Mouse (Mus musculus) intestine, embryonic 15.5 days (tissue): ENCODE data around the gene Pcyt2. TPM values are rescaled to one million over a fixed set of nuclear protein-coding genes. Genes with fewer than 3 reads are reported as not detected.

ENCODE experiments used
- ATAC-seq: fragments of 200-750 bp; cut with Nextera tagmentation; 2 replicates; pipeline ENCODE4 v1.8.0; 2017; ENCODE audit warnings: moderate TSS enrichment, moderate library complexity
- H3K27ac ChIP-seq: fragments of 300-500 bp; sonication (generic); 2 replicates; pipeline ENCODE4 v1.5.1; 2015; ENCODE audit warnings: mild to moderate bottlenecking, inconsistent platforms
- H3K27me3 ChIP-seq: fragments of 300-500 bp; sonication (generic); replicated peaks from 2 replicates; pipeline ENCODE4 v1.6.1; 2015; ENCODE audit warnings: inconsistent platforms
- H3K36me3 ChIP-seq: fragments of 300-500 bp; sonication (generic); 2 replicates; pipeline ENCODE4 v1.6.1; 2015; ENCODE audit warnings: inconsistent platforms
- H3K4me1 ChIP-seq: fragments of 300-500 bp; sonication (generic); replicated peaks from 2 replicates; pipeline ENCODE4 v1.6.1; 2015; ENCODE audit warnings: inconsistent platforms
- H3K4me2 ChIP-seq: fragments of 300-500 bp; sonication (generic); replicated peaks from 2 replicates; pipeline ENCODE4 v1.6.1; 2015; ENCODE audit warnings: mild to moderate bottlenecking, inconsistent platforms
- H3K4me3 ChIP-seq: fragments of 300-500 bp; sonication (generic); replicated peaks from 2 replicates; pipeline ENCODE4 v1.5.1; 2015; ENCODE audit warnings: inconsistent platforms
- H3K9ac ChIP-seq: fragments of 300-500 bp; sonication (generic); 2 replicates; pipeline ENCODE4 v1.6.1; 2015; ENCODE audit warnings: inconsistent platforms
- H3K9me3 ChIP-seq: fragments of 300-500 bp; sonication (generic); 2 replicates; pipeline ENCODE4 v1.6.1; 2016; ENCODE audit warnings: inconsistent platforms
- WGBS: fragments of 180-500 bp; shearing (Covaris S2); methylation state at CpG from one replicate; pipeline ENCODE4 v1.1.7; 2015; 5-methylcytosine and 5-hydroxymethylcytosine counted together
- polyA plus RNA-seq: library from polyadenylated mRNA; unstranded; fragments of >200 nt; fragmentation: Nextera tagmentation; extraction: Ambion mirVana; gene quantifications from 2 replicates; pipeline ENCODE4 v1.2.1, GENCODE M21; 2015

Pcyt2 gene
- 250 and 306 TPM in 2 replicates for polyA plus RNA-seq

DNA sequence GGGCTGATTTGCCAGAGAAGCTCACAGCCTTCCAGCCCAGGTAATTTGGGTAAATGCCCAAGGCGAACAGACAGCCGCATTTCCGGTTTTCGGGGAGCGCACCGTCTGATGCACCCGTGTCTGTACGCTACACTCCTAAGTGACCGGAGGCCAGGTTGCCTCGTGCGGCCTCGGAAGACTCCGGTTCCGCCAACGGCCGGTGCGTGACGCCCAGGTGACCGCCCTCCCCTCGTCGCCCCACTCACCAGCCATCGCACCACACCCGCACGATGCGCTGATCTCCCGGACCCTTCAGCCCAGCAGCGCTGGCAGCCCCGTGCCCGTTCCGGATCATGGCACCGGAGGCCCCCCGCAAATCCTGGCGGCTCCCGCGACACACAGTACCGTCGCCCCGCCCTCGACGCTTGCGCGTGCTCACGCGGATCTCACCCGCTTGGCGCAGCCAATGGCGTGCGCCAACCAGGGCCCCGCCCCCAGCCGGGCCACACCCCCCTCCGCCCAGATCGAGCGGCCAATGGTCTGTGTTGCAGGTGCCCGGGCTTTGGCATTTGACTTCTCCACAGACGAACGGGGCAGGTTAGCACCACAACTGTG, at the start of gene Pcyt2:
Gene Pcyt2, minus strand, starts transcription at position 418 of the 594 bp plus-strand sequence.
- Histone ChIP-seq H3K27ac (peak within 1 kb of the TSS; percentile 87), H3K4me2 (peak within 1 kb of the TSS; percentile 74), H3K27me3 (no peaks in the 10 kb centered on the region), H3K36me3 (peaks cover 29% of the 10 kb centered on the region), H3K4me3 (peak within 1 kb of the TSS; percentile 82), H3K9ac (peak within 1 kb of the TSS; percentile 79), H3K4me1 (peaks cover 11% of the 10 kb centered on the region), H3K9me3 (no peaks in the 10 kb centered on the region)
- ATAC-seq = peak; percentile 97
- WGBS = under 1% methylated on average over 56 of the region's 56 CpGs

DNA sequence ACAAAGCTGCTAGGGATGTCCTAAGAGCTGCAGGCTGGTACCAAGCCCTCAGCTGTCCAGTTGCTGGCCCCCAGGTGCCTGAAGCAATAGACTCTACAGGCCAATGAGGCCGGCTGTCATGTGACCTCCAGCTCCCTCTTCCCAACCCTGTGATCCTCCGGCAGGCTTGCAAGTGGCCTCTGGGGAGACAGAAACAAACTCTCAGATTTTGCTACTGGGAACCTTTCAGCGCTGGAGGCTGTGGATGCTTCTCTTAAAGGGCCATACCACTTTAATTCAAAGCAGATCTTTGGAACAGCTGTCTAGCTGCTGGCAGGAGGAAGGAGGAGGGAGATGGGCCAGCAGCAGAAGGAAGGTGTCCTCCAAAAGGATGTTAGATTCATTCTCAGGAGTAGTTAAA, 48.9 kb upstream of the Pcyt2 start:
- Histone ChIP-seq H3K4me2 (no peak overlapping the region), H3K9ac (no peak overlapping the region), H3K4me1 (0 out of 2 replicates have a peak, but pooled peaks cover 4% of the 10 kb centered on the region), H3K9me3 (no peaks in the 10 kb centered on the region), H3K36me3 (no peaks in the 10 kb centered on the region), H3K27ac (no peak overlapping the region), H3K4me3 (no peak overlapping the region), H3K27me3 (peaks cover 27% of the 10 kb centered on the region)
- no peak for ATAC-seq
- 10% methylated on average over 3 of the region's 3 CpGs for WGBS

DNA sequence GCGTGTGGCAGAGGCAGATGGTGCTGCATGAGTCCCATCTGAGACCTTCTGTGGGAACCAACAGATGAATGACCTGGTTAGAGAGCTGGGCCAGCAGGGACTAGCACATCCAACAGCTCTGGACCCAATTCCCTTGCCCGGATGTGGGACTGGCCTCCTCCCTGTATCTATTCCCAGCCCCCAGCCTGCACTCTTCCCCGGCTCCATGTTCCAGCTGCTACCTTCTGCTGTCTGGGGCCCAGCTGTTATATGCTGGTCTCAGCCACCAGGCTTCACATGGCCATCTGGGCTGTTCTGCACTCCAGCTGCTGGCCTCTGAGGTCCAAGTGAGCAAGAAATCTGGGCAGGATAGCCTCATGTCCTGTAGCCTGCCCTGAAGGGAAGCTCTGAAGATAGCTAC, 47.7 kb upstream of the Pcyt2 start:
- no peak overlapping the region for H3K27ac ChIP-seq
- H3K9me3 ChIP-seq = no peaks in the 10 kb centered on the region
- 76% methylated on average over 3 of the region's 3 CpGs for WGBS
- no peaks in the 10 kb centered on the region for H3K36me3 ChIP-seq
- H3K27me3 ChIP-seq = peaks cover 39% of the 10 kb centered on the region
- peak; percentile 34; the same call in 1 of the 2 replicates for ATAC-seq
- H3K4me2 ChIP-seq = no peak overlapping the region
- H3K4me1 ChIP-seq = peaks cover 15% of the 10 kb centered on the region
- no peak overlapping the region for H3K4me3 ChIP-seq
- no peak overlapping the region for H3K9ac ChIP-seq

DNA sequence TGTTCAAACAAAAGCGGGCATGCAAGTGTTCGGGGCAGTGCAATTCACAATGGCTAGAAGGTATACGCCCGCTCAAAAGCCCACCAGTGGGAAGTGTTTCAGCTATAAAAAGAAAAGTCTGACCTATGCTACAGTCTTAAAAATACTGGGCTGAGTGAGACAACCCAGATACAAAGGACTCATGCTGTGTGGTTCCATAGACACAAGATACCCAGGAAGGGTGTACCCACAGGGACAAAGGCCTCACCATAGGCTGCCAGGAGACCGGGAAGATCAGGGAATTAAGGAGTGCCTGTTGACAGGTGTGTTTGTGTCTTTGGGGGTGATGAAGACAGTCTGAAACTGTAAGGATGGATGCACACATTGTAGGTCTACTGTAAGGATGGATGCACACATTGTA, 46.0 kb upstream of the Pcyt2 start:
- Histone ChIP-seq H3K27me3 (peaks cover 56% of the 10 kb centered on the region), H3K36me3 (no peaks in the 10 kb centered on the region), H3K4me3 (no peak overlapping the region), H3K9me3 (no peaks in the 10 kb centered on the region), H3K4me1 (peaks cover 25% of the 10 kb centered on the region), H3K27ac (no peak overlapping the region), H3K4me2 (no peak overlapping the region), H3K9ac (no peak overlapping the region)
- WGBS = 83% methylated on average over 5 of the region's 5 CpGs
- ATAC-seq = no peak

DNA sequence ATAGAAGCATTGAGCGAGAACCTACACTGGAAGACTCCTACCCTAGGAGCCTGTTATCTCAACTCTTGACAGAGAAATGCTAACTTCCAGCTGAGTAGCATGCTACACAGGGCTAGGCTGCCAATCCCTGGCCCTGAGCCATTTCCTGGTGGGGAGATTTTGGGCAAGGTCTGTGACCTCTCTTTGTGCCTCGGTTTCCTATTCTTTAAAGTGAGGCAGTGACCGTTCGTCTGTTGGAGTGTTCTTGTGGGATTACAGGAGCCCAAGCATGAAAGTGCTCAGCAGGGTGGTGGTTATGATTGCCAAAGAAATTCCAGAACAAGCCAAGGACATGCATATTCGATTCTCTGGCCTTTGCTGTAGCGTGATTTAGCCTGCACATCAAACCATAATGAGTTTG, 45.0 kb upstream of the Pcyt2 start:
- Histone ChIP-seq H3K36me3 (no peaks in the 10 kb centered on the region), H3K4me2 (no peak overlapping the region), H3K27me3 (peaks cover 65% of the 10 kb centered on the region), H3K27ac (no peak overlapping the region), H3K4me1 (peaks cover 25% of the 10 kb centered on the region), H3K9ac (no peak overlapping the region), H3K9me3 (no peaks in the 10 kb centered on the region), H3K4me3 (no peak overlapping the region)
- ATAC-seq = no peak
- WGBS = 70% methylated on average over 6 of the region's 6 CpGs

DNA sequence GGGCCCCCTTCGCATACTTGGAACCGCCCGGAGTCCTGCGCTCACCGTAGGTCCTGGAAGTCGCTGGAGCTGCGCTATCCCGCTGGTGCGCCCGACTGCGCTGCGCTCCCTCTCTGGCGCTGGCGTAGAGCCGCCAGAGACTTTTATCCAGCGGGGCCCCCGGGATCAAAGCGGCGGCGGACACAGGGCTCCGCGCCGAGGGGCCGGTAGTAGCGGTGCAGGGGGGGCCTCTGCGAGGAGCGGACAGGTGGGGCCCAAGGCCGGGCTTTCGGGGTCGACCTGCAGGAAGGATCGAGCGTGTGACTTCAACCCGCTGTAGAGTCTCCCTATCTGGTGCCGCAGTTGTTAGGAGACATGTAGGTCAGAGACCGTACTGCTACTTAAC, 43.3 kb upstream of the Pcyt2 start, which contains the start of gene Notum:
Gene Notum, minus strand, starts transcription at position 100 of the 385 bp plus-strand sequence.
- H3K4me2 ChIP-seq = peak within 1 kb of the TSS; percentile 91
- H3K36me3 ChIP-seq = no peaks in the 10 kb centered on the region
- peak; percentile 23 for ATAC-seq
- peak within 1 kb of the TSS; percentile 41 for H3K9ac ChIP-seq
- WGBS = under 1% methylated on average over 35 of the region's 35 CpGs
- H3K27ac ChIP-seq = no peak within 1 kb of the TSS
- peak within 1 kb of the TSS; percentile 44 for H3K4me3 ChIP-seq
- no peaks in the 10 kb centered on the region for H3K9me3 ChIP-seq
- peaks cover 20% of the 10 kb centered on the region for H3K4me1 ChIP-seq
- peaks cover 75% of the 10 kb centered on the region for H3K27me3 ChIP-seq

DNA sequence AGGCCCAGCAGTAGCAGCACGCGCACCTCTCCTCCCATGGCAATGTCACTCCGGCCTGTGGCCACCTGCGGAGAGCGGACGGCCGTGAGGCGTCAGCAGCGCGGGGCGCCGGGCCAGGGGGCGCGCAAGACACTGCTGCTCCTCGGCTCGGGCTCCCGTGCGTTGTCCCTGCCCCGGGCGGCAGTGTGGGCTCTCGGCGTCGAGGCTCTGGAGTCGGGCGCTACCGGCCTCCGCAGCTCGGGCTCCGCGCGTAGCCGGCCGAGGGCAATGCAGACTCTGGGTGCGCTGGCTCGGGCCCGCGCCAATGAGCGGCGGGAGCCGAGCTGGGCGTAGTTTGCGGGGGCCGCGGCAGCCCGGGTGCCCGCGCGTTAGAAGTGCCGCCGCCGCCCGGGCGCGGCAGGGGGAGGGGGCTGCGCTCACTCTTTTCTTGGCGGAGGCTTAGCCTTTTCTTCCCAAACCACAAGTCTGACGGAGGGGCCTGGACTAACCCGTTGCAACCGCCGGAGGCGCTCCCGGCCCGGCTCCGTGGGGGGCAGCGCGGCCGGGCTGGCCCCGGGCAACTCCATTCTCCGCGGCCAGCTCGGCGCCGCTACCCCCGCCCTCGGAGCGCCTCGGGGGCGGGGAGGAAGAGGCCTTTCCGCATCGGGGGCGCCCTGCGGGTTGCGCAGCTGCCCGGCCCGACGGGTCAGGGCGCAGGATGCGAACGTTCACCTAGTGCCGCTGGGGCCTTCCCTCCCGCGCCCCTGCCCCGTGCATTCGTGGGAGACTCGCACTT, 42.8 kb upstream of the Pcyt2 start:
- 1% methylated on average over 83 of the region's 95 CpGs for WGBS
- Histone ChIP-seq H3K36me3 (no peaks in the 10 kb centered on the region), H3K4me2 (peak overlapping the region; percentile 91), H3K9ac (peak overlapping the region; percentile 41), H3K9me3 (no peaks in the 10 kb centered on the region), H3K4me1 (peaks cover 20% of the 10 kb centered on the region), H3K27me3 (peaks cover 75% of the 10 kb centered on the region), H3K27ac (no peak overlapping the region), H3K4me3 (peak overlapping the region; percentile 44)
- ATAC-seq = peak; percentile 71

DNA sequence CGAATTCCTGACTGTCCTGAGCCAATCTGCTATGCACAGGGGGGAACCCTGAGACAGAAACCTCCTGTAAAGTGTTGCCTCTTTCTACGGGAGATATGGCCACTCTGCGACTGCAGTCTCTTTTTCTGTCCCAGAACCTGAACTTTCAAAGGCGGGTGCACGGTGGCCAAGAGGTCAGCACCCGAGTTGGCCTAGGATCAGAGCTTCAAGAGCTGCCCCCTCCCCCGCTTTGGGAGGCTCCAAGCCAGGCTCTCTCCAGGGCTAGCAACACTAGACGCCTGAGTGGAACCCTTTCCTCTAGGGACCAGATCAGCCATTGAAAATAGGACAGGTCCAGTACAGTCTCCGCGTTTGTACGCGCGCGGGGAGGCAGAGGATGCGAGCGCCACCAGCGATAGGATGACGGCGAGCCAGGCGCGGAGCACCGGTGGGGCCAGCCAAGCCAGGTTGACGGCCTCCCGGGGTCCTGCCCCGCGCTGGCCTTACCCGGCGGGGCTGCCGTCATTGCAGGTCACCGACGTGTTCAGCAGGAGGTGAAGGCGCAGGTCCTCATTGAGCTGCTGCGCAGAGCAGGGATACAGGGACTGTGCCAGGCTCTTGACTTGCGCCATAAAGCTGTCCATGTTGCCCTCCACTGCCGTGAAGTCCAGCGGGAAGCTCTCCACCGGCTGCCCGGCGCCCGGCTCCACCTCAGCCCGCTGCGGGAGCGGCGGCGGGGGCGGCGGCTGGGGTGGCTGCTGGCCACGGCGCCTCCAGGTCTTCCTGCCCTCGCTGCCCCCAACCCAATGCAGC, 42.0 kb upstream of the Pcyt2 start:
- peak overlapping the region; percentile 44 for H3K4me3 ChIP-seq
- no peaks in the 10 kb centered on the region for H3K36me3 ChIP-seq
- H3K27ac ChIP-seq = no peak overlapping the region
- peaks cover 20% of the 10 kb centered on the region for H3K4me1 ChIP-seq
- 0 out of 2 replicates have a peak overlapping the region, but pooled peaks have one; percentile 41 for H3K9ac ChIP-seq
- H3K27me3 ChIP-seq = peaks cover 73% of the 10 kb centered on the region
- H3K4me2 ChIP-seq = peak overlapping the region; percentile 91
- no peaks in the 10 kb centered on the region for H3K9me3 ChIP-seq
- WGBS = 2% methylated on average over 50 of the region's 50 CpGs
- peak; percentile 24; the same call in 1 of the 2 replicates for ATAC-seq

DNA sequence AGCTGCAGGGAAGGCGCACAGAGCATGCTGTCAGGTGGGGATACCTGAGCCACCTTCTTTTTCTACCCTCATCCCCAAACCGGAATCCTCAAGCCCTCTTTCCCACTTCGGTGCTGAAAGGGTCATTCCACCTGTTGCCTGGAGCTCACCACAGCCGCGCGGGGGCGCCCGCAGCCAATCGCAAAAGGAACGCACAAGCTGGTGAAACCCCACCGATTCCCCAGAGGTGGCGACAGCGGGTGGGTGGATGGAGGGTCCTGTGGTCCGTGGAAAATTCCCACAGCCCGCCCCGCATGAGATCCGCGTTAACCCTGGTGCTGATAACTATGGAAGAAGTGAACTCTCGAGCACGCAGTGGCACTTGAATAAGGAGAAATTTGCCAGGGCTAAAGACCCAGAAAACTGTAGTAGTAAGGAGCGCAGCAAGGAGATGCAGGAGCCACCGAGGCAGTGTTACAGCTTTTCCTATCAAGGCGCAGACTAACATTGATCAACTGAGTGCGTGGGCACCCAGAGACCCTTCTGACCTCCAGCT, 41.2 kb upstream of the Pcyt2 start:
- WGBS = 4% methylated on average over 24 of the region's 24 CpGs
- H3K4me3 ChIP-seq = no peak overlapping the region

DNA sequence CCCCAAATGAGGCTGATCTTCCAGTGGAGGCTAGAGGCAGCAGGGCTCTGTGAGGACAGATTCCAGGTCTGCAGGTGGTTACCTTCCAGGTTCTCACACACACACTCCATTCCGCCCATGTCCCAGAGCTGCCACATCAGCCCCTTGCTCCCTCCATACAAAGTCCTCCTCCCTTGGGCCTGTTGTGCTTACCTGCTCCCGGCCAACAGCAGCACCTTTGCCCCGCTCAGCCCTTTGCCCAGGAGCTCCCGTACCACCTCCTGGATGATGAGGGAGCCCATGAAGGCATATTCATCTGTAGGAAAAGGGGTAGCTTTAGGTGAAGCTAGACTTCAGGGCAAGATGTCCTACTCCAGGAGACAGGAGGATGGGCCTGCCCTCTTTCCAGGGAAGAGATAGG, 39.6 kb upstream of the Pcyt2 start:
- Histone ChIP-seq H3K27ac (no peak overlapping the region), H3K4me2 (no peak overlapping the region), H3K36me3 (no peaks in the 10 kb centered on the region), H3K4me3 (no peak overlapping the region), H3K27me3 (peaks cover 61% of the 10 kb centered on the region), H3K9me3 (no peaks in the 10 kb centered on the region), H3K9ac (no peak overlapping the region), H3K4me1 (peaks cover 20% of the 10 kb centered on the region)
- 82% methylated on average over 4 of the region's 4 CpGs for WGBS
- no peak for ATAC-seq

More for the DNA sequence above, 41.2 kb upstream of the Pcyt2 start:
- ATAC-seq = no peak
- Histone ChIP-seq H3K9me3 (no peaks in the 10 kb centered on the region), H3K9ac (no peak overlapping the region), H3K36me3 (no peaks in the 10 kb centered on the region), H3K4me2 (peak overlapping the region; percentile 91), H3K27ac (no peak overlapping the region), H3K4me1 (peaks cover 20% of the 10 kb centered on the region), H3K27me3 (peaks cover 76% of the 10 kb centered on the region)

DNA sequence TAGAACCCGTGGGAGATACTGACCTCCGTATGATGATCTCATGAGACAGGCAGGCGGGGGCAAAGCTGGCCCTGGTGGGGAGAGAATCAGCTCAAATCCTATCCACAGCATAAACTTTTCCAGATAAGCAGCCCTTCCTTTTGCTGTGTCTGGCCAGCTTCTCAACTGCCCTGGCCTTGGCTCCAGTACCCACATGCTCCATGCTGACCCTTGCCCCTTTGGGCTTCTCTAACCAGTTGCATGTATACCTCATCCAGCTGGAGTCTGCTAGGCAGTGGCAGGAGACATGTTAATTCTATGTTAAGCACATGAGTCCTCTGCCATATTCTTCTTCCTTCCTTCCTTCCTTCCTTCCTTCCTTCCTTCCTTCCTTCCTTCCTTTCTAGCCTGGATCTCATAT, 37.0 kb upstream of the Pcyt2 start:
- H3K27me3 ChIP-seq = peaks cover 36% of the 10 kb centered on the region
- H3K36me3 ChIP-seq = no peaks in the 10 kb centered on the region
- no peak for ATAC-seq
- no peak overlapping the region for H3K4me3 ChIP-seq
- 71% methylated on average over 3 of the region's 3 CpGs for WGBS
- H3K9ac ChIP-seq = no peak overlapping the region
- no peak overlapping the region for H3K4me2 ChIP-seq
- H3K27ac ChIP-seq = no peak overlapping the region
- H3K4me1 ChIP-seq = peaks cover 3% of the 10 kb centered on the region; the same call in 1 of the 2 replicates
- no peaks in the 10 kb centered on the region for H3K9me3 ChIP-seq

DNA sequence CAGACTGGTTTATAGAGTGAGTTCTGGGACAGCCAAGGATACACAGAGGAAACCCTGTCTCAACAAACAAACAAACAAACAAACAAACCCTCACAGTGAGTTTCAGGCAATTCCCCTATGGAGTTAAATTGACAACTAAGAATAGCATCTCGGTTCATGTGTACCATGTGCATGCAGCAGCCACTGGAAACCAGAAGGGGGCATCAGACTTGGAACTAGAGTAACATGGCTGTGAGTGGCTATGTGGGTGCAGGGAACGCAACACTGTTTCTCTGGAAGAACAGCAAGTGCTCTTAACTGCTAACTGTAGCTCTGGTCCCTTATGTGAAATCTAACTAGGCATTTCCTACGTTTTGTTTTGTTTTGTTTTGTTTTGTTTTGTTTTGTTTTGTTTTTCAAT, 34.1 kb upstream of the Pcyt2 start:
- Histone ChIP-seq H3K4me1 (peaks cover 7% of the 10 kb centered on the region), H3K4me2 (no peak overlapping the region), H3K4me3 (no peak overlapping the region), H3K36me3 (no peaks in the 10 kb centered on the region), H3K9ac (no peak overlapping the region), H3K27me3 (peaks cover 21% of the 10 kb centered on the region; the same call in 1 of the 2 replicates), H3K9me3 (no peaks in the 10 kb centered on the region), H3K27ac (no peak overlapping the region)
- 70% methylated on average over 3 of the region's 3 CpGs for WGBS
- no peak for ATAC-seq
